Mouse (Mus musculus) ES-E14 (cell line): ENCODE data around the gene Rasal1. TPM values are rescaled to one million over a fixed set of nuclear protein-coding genes. Genes with fewer than 3 reads are reported as not detected.

Experiments
- DNase-seq: peaks from one replicate; pipeline ENCODE4 v3.0.0-alpha.2; 2013; ENCODE audit warnings: low read depth, low spot score
- H3K27ac ChIP-seq: 2 replicates; pipeline ENCODE4 v1.5.1; 2012; ENCODE audit warnings: low read depth, mild to moderate bottlenecking, low read length, moderate library complexity, mixed read lengths; ENCODE audit not compliant: poor library complexity, insufficient read depth, severe bottlenecking
- H3K36me3 ChIP-seq: 2 replicates; pipeline ENCODE4 v1.6.1; 2012; ENCODE audit warnings: mild to moderate bottlenecking, low read length, moderate library complexity, mixed read lengths; ENCODE audit not compliant: control insufficient read depth, poor library complexity, insufficient read depth, severe bottlenecking
- H3K4me1 ChIP-seq, 2 experiments: fragments of 150-350 bp in 1 of 2; sonication (generic) in 1 of 2; 2 replicates each; pipeline ENCODE4 v1.6.1; 2012; ENCODE audit warnings: low read length in 2 of 2, mild to moderate bottlenecking in 1 of 2, mixed read lengths in 1 of 2; ENCODE audit not compliant: control insufficient read depth in 2 of 2, insufficient read depth in 2 of 2, poor library complexity in 1 of 2
- H3K4me3 ChIP-seq, 2 experiments: fragments of 150-350 bp in 1 of 2; sonication (generic) in 1 of 2; 2 replicates each; pipeline ENCODE4 v1.5.1; 2012; ENCODE audit warnings: low read length in 2 of 2, low read depth in 1 of 2, mild to moderate bottlenecking in 1 of 2, mixed read lengths in 1 of 2; ENCODE audit not compliant: insufficient read depth in 1 of 2, poor library complexity in 1 of 2, severe bottlenecking in 1 of 2
- H3K9ac ChIP-seq: 2 replicates; pipeline ENCODE4 v1.6.1; 2012; ENCODE audit warnings: low read depth, mild to moderate bottlenecking, low read length, mixed read lengths; ENCODE audit not compliant: poor library complexity, insufficient read depth, severe bottlenecking
- H3K9me3 ChIP-seq: fragments of 150-350 bp; sonication (generic); 2 replicates; pipeline ENCODE4 v1.6.1; 2012; ENCODE audit warnings: low read depth, mild to moderate bottlenecking, low read length; ENCODE audit not compliant: control insufficient read depth, insufficient read depth
- CHD2 ChIP-seq: IDR thresholded peaks from 2 replicates; pipeline ENCODE4 v1.6.1; 2014; ENCODE audit warnings: mild to moderate bottlenecking, low read depth, low read length, inconsistent platforms
- HCFC1 ChIP-seq: IDR thresholded peaks from 2 replicates; pipeline ENCODE4 v1.6.1; 2012; ENCODE audit warnings: low read length, inconsistent platforms, borderline replicate concordance; ENCODE audit not compliant: insufficient read depth
- MAFK ChIP-seq: IDR thresholded peaks from 2 replicates; pipeline ENCODE4 v1.6.1; 2014; ENCODE audit warnings: mild to moderate bottlenecking, low read depth, low read length, inconsistent platforms; ENCODE audit not compliant: insufficient read depth
- ZC3H11A ChIP-seq: IDR thresholded peaks from 2 replicates; pipeline ENCODE4 v1.6.1; 2012; ENCODE audit warnings: low read depth, mild to moderate bottlenecking, inconsistent platforms, low read length, borderline replicate concordance
- ZNF384 ChIP-seq: IDR thresholded peaks from 2 replicates; pipeline ENCODE4 v1.6.1; 2012; ENCODE audit warnings: low read depth, low read length, inconsistent platforms
- in situ Hi-C, 2 experiments: fragments of 600-800 bp; cut with MboI; formaldehyde crosslinking; loops; one replicate each; pipeline ENCODE4 v1.15.1; 2025; ENCODE audit warnings: low sequenced_read_pairs in 2 of 2, inconsistent platforms in 1 of 2; ENCODE audit not compliant: unreplicated experiment in 2 of 2
- total RNA-seq: library from RNA; depleted of rRNA; stranded (reverse); fragments of 300-350 nt; gene quantifications from 2 replicates; pipeline ENCODE4 v1.2.3, GENCODE M21; 2012

The Rasal1 gene
- total RNA-seq, 1 experiment: 3.5 TPM

- Histone ChIP-seq H3K36me3 (peaks cover 47% of the 10 kb centered on the region), H3K27ac (no peak overlapping the region), H3K9ac (no peak overlapping the region), H3K9me3 (no peaks in the 10 kb centered on the region), H3K4me3 (no peak overlapping the region), H3K4me1 (peaks cover 2 to 5% of the 10 kb centered on the region in 2 experiments; a peak in 2 of 4 replicates)
- no peak for DNase-seq
- TF ChIP-seq ZNF384 (no peak), HCFC1 (no peak), CHD2 (no peak), ZC3H11A (no peak), MAFK (no peak)
- in situ Hi-C loops: loop anchor here in 1 of 2 experiments (10.0 kb wide), 1 partner anchor 107 kb away; no protein-coding TSS in a partner anchor
Observed at GRCm38 (mm10) chr5:120627515-120628300, 20.9 kb upstream of the Rasal1 start.

- H3K36me3 ChIP-seq: peaks cover 39% of the 10 kb centered on the region
- H3K27ac ChIP-seq: no peak overlapping the region
- peaks cover 2 to 5% of the 10 kb centered on the region in 2 experiments; a peak in 2 of 4 replicates for H3K4me1 ChIP-seq
- no peak overlapping the region for H3K4me3 ChIP-seq
- no peak for TF ChIP-seq HCFC1
- TF ChIP-seq MAFK: no peak
- no peak for TF ChIP-seq ZNF384
- TF ChIP-seq CHD2: no peak
- TF ChIP-seq ZC3H11A: no peak
- no peaks in the 10 kb centered on the region for H3K9me3 ChIP-seq
- no peak overlapping the region for H3K9ac ChIP-seq
- DNase-seq: no peak
- in situ Hi-C loops: loop anchor here in 1 of 2 experiments (10.0 kb wide), 1 partner anchor 106 kb away; no protein-coding TSS in a partner anchor
Observed at GRCm38 (mm10) chr5:120628624-120629023, 20.0 kb upstream of the Rasal1 start.

GRCm38 (mm10) chr5:120631128-120631527, 17.5 kb upstream of the Rasal1 start:
- Histone ChIP-seq H3K36me3 (peaks cover 16% of the 10 kb centered on the region), H3K27ac (no peak overlapping the region), H3K9ac (0 out of 2 replicates have a peak overlapping the region, but pooled peaks have one; percentile 38), H3K9me3 (no peaks in the 10 kb centered on the region), H3K4me3 (peak overlapping the region; percentile 1 to 48; a peak in 2 of 4 replicates), H3K4me1 (peaks cover 2 to 5% of the 10 kb centered on the region in 2 experiments; a peak in 2 of 4 replicates)
- in situ Hi-C loops: loop anchor here in 1 of 2 experiments (10.0 kb wide), 1 partner anchor 104 kb away; no protein-coding TSS in a partner anchor
- no peak for DNase-seq
- no peak for TF ChIP-seq ZC3H11A
- TF ChIP-seq HCFC1: no peak
- no peak for TF ChIP-seq ZNF384
- no peak for TF ChIP-seq MAFK
- no peak for TF ChIP-seq CHD2

- no peaks in the 10 kb centered on the region for H3K9me3 ChIP-seq
- in situ Hi-C loops: loop anchor here in 1 of 2 experiments (10.0 kb wide), 1 partner anchor 103 kb away; no protein-coding TSS in a partner anchor
- H3K9ac ChIP-seq: no peak overlapping the region
- no peak for TF ChIP-seq CHD2
- no peak for TF ChIP-seq HCFC1
- TF ChIP-seq ZNF384: no peak
- no peak for TF ChIP-seq ZC3H11A
- no peak for TF ChIP-seq MAFK
- H3K4me1 ChIP-seq: peaks cover 0 to 2% of the 10 kb centered on the region in 2 experiments; a peak in 2 of 4 replicates
- no peak for DNase-seq
- H3K36me3 ChIP-seq: peaks cover 12% of the 10 kb centered on the region
- no peak overlapping the region for H3K27ac ChIP-seq
- no peak overlapping the region for H3K4me3 ChIP-seq
Observed at GRCm38 (mm10) chr5:120631892-120632291, 16.7 kb upstream of the Rasal1 start.
